Mouse (Mus musculus): ENCODE data around the gene Erc1.

DNA sequence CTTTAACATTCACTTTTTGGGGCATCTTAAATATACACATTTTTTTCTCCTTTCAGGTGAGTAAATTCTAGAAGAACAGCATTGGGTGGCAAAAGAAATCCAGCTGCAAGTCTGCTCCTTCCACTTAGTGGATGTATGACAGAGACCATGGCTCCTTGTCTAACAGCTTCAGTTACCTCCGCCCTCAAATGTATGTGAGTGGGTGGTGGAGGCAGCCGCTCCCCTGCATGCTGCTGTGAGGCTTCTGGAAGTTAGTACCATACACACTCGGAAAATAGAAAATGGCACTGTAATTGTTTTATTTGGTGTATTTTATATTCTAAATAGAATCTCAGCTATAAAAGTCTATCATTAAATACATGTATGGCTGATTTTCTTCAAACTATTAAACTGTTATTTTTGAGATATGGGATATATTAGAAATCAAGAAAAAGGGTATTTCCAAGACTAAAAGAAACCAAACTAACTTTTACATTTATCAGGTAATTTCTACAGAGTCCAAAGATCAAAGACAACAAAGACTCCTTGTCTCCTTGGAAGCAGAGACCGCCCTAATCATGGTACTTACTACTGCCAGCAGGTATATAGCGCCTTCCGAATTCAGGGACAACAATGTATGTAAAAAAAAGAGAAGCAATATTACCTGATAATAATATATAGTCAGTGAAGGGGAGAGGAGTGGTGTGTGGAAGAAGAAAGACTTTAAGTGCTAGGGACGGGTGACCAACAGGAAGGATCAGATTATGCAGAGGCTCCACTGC, 190.4 kb downstream of the Erc1 start:
- TF ChIP-seq CTCF (IDR thresholded peaks at IDR 0.05; ENCODE audit: extremely low read depth, insufficient read length, insufficient replicate concordance, low read depth, low read length), result no peak
- no peak for TF ChIP-seq POLR2A (IDR thresholded peaks at IDR 0.05; ENCODE audit: low read depth, low read length)

All from small intestine, adult 2 months (tissue).